Mouse (Mus musculus) testis, adult 2 months (tissue): ENCODE data around the gene Uhrf1. TPM values are rescaled to one million over a fixed set of nuclear protein-coding genes. Genes with fewer than 3 reads are reported as not detected.

ENCODE experiments used
- H3K27ac ChIP-seq: fragments of 200-500 bp; 2 replicates; pipeline ENCODE4 v1.5.1; 2012; ENCODE audit warnings: low read depth, low read length; ENCODE audit not compliant: control insufficient read depth, insufficient read depth
- H3K27me3 ChIP-seq: fragments of 200-500 bp; 2 replicates; pipeline ENCODE4 v1.6.1; 2012; ENCODE audit warnings: mild to moderate bottlenecking, low read length, moderate library complexity; ENCODE audit not compliant: control insufficient read depth, insufficient read depth
- H3K36me3 ChIP-seq: fragments of 200-500 bp; 2 replicates; pipeline ENCODE4 v1.6.1; 2012; ENCODE audit warnings: mild to moderate bottlenecking, low read length; ENCODE audit not compliant: control insufficient read depth, insufficient read depth
- H3K4me1 ChIP-seq: fragments of 200-500 bp; 2 replicates; pipeline ENCODE4 v1.6.1; 2012; ENCODE audit warnings: low read length; ENCODE audit not compliant: control insufficient read depth, insufficient read depth
- H3K4me3 ChIP-seq: fragments of 200-500 bp; 2 replicates; pipeline ENCODE4 v1.5.1; 2012; ENCODE audit warnings: low read depth, mild to moderate bottlenecking, low read length, moderate library complexity, mixed read lengths; ENCODE audit not compliant: control insufficient read depth
- CTCF ChIP-seq: fragments of 200-500 bp; IDR thresholded peaks from 2 replicates; pipeline ENCODE4 v1.5.1; 2012; ENCODE audit warnings: low read depth, mild to moderate bottlenecking, inconsistent platforms, low read length, moderate library complexity; ENCODE audit not compliant: control insufficient read depth, insufficient read depth, insufficient replicate concordance
- POLR2A ChIP-seq: fragments of 200-500 bp; IDR thresholded peaks from 2 replicates; pipeline ENCODE4 v1.6.1; 2012; ENCODE audit warnings: low read depth, mild to moderate bottlenecking, inconsistent platforms, low read length, moderate library complexity; ENCODE audit not compliant: control insufficient read depth
- polyA plus RNA-seq: library from polyadenylated mRNA; depleted of rRNA; stranded (reverse); fragments of >200 nt; gene quantifications from 2 replicates; pipeline ENCODE4 v1.2.3, GENCODE M21; 2012

The Uhrf1 gene
- polyA plus RNA-seq, 1 experiment = 43.1 TPM

- TF ChIP-seq POLR2A (no peak), CTCF (no peak)
- Histone ChIP-seq H3K4me1 (peaks cover 40% of the 10 kb centered on the region), H3K4me3 (no peak overlapping the region), H3K36me3 (no peaks in the 10 kb centered on the region), H3K27me3 (no peaks in the 10 kb centered on the region), H3K27ac (no peak overlapping the region)
Observed at GRCm38 (mm10) chr17:56294241-56294640, 8.9 kb upstream of the Uhrf1 start.

GRCm38 (mm10) chr17:56296201-56296600, 6.9 kb upstream of the Uhrf1 start:
- Histone ChIP-seq H3K27me3 (no peaks in the 10 kb centered on the region), H3K4me3 (no peak overlapping the region), H3K27ac (no peak overlapping the region), H3K4me1 (peaks cover 24% of the 10 kb centered on the region), H3K36me3 (no peaks in the 10 kb centered on the region)
- TF ChIP-seq POLR2A (no peak), CTCF (no peak)

- TF ChIP-seq CTCF (no peak), POLR2A (no peak)
Observed at GRCm38 (mm10) chr17:56298238-56298637, 4.9 kb upstream of the Uhrf1 start.

GRCm38 (mm10) chr17:56300186-56300585, 2.9 kb upstream of the Uhrf1 start, which contains the start of gene Arrdc5:
Arrdc5 (minus strand) TSS chr17:56300286.
- peak; percentile 75; the same call in 1 of the 2 replicates for TF ChIP-seq POLR2A
- no peak for TF ChIP-seq CTCF
- H3K4me3 ChIP-seq = peak within 1 kb of the TSS; percentile 88

More at GRCm38 (mm10) chr17:56298238-56298637, 4.9 kb upstream of the Uhrf1 start:
- Histone ChIP-seq H3K27me3 (no peaks in the 10 kb centered on the region), H3K27ac (no peak overlapping the region), H3K36me3 (no peaks in the 10 kb centered on the region), H3K4me3 (peak overlapping the region; percentile 88), H3K4me1 (peaks cover 20% of the 10 kb centered on the region)

GRCm38 (mm10) chr17:56302363-56302996, 641 bp upstream of the Uhrf1 start:
- no peak overlapping the region for H3K4me3 ChIP-seq
- H3K36me3 ChIP-seq = no peaks in the 10 kb centered on the region; the same call in 1 of the 2 replicates
- H3K27ac ChIP-seq = no peak overlapping the region
- H3K4me1 ChIP-seq = peaks cover 22% of the 10 kb centered on the region
- no peak for TF ChIP-seq CTCF
- TF ChIP-seq POLR2A = no peak
- H3K27me3 ChIP-seq = no peaks in the 10 kb centered on the region

More at GRCm38 (mm10) chr17:56300186-56300585, 2.9 kb upstream of the Uhrf1 start, which contains the start of gene Arrdc5:
- no peaks in the 10 kb centered on the region; the same call in 1 of the 2 replicates for H3K36me3 ChIP-seq
- H3K4me1 ChIP-seq = peaks cover 31% of the 10 kb centered on the region
- H3K27me3 ChIP-seq = no peaks in the 10 kb centered on the region
- H3K27ac ChIP-seq = no peak within 1 kb of the TSS

GRCm38 (mm10) chr17:56303847-56304586, 896 bp downstream of the Uhrf1 start:
- Histone ChIP-seq H3K36me3 (no peaks in the 10 kb centered on the region; the same call in 1 of the 2 replicates), H3K27ac (peak overlapping the region; percentile 92), H3K4me1 (peaks cover 22% of the 10 kb centered on the region), H3K4me3 (peak overlapping the region; percentile 95), H3K27me3 (no peaks in the 10 kb centered on the region)
- TF ChIP-seq CTCF = no peak
- peak; percentile 10; the same call in 1 of the 2 replicates for TF ChIP-seq POLR2A

GRCm38 (mm10) chr17:56304718-56305117, 1.6 kb downstream of the Uhrf1 start:
- Histone ChIP-seq H3K27ac (peak overlapping the region; percentile 92; the same call in 1 of the 2 replicates), H3K36me3 (no peaks in the 10 kb centered on the region; the same call in 1 of the 2 replicates), H3K27me3 (no peaks in the 10 kb centered on the region), H3K4me3 (peak overlapping the region; percentile 95), H3K4me1 (peaks cover 22% of the 10 kb centered on the region)
- no peak for TF ChIP-seq CTCF
- TF ChIP-seq POLR2A = no peak

- Histone ChIP-seq H3K4me3 (peak overlapping the region; percentile 95), H3K27ac (no peak overlapping the region), H3K27me3 (no peaks in the 10 kb centered on the region), H3K4me1 (peaks cover 22% of the 10 kb centered on the region), H3K36me3 (no peaks in the 10 kb centered on the region; the same call in 1 of the 2 replicates)
- TF ChIP-seq CTCF = no peak
- TF ChIP-seq POLR2A = no peak
Observed at GRCm38 (mm10) chr17:56305156-56305555, 2.0 kb downstream of the Uhrf1 start.
